Mouse (Mus musculus) erythroblast, adult 5-6 weeks (primary cell): ENCODE data around the gene Gm20479. TPM values are rescaled to one million over a fixed set of nuclear protein-coding genes. Genes with fewer than 3 reads are reported as not detected.

Experiments
- ATAC-seq: replicated peaks from 2 replicates; pipeline ENCODE4 v1.8.0; 2016; ENCODE audit warnings: moderate number of reproducible peaks, mild to moderate bottlenecking, moderate TSS enrichment, inconsistent platforms; ENCODE audit not compliant: poor library complexity, low FRiP score, severe bottlenecking
- total RNA-seq, 2 experiments: library from RNA; stranded (forward) in 1 of 2; stranded (reverse) in 1 of 2; fragments of 150-400 nt in 1 of 2; fragments of 200-764, 138-1000 nt in 1 of 2; gene quantifications; 2 replicates each; pipeline versions ENCODE4 v1.2.3 to v1.2.4; 2015 to 2017; ENCODE audit warnings: low replicate concordance in 2 of 2

The Gm20479 gene
- total RNA-seq, 2 experiments from 2014 or later = not detected

DNA sequence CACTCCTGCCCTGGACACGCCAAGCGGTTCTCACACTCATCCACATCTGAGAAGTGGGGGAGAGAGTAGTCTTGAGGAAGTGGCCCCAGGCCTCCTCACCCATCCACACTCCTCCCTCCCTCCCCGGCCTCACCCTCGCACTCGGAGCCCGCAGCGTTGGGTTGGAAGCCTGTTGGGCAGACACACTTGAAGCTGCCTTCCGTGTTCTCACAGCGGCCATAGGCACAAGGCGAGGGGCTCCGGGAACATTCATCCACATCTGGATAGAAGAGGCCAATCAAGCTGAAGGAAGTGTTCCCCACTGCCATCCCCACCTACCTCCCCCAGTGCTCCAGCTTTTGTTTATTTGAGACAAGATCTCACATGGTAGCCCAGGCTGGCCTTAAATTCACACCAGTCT, 33.1 kb downstream of the Gm20479 start:
- no peak for ATAC-seq

DNA sequence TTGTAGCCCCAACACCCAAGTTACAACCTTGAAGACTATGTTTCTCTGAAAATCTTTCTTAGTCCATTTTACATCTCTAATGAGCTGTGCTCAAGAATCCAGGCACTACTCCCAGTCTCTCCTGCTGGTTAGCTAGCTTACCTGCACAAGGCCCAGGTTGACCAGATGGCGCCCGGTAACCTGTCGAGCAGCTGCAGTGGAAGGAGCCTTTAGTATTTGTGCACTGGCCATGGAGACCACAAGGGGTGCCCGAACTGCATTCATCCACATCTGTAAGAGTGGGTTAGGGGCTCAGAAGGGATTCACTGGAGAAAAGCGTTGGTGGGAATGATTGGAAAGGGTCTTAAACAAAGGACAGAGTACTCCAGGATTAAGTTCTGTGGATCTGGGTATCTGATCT, 34.2 kb downstream of the Gm20479 start:
- ATAC-seq = no peak

DNA sequence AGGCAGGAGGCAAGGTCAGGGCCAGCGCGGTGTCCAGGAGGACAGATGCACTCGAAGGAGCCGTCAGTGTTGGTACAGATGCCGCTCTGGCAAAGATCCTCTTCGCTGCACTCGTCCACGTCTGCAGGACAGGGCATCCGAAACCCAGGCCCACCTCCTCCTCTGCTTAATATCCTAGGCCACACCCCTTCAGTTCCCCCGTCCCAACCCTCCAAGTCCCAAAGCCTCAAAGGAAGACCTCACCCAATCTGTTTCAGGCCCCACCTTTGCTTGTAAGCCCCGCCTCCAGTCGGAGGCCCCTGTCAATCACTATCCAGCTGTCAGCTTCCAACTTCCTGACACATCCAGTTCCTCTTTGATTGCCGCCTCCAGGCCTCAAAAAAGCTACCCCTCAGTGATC, 34.9 kb downstream of the Gm20479 start:
- ATAC-seq = no peak

GRCm38 (mm10) chr7:27319411-27319810, 37.8 kb downstream of the Gm20479 start:
- no peak for ATAC-seq

- ATAC-seq = no peak
Observed at GRCm38 (mm10) chr7:27315958-27316357, 41.3 kb downstream of the Gm20479 start.

- ATAC-seq = no peak
Observed at GRCm38 (mm10) chr7:27314393-27314792, 42.8 kb downstream of the Gm20479 start.

GRCm38 (mm10) chr7:27311651-27312284, 45.5 kb downstream of the Gm20479 start:
- ATAC-seq = no peak

- no peak for ATAC-seq
Observed at GRCm38 (mm10) chr7:27310996-27311535, 46.2 kb downstream of the Gm20479 start.

DNA sequence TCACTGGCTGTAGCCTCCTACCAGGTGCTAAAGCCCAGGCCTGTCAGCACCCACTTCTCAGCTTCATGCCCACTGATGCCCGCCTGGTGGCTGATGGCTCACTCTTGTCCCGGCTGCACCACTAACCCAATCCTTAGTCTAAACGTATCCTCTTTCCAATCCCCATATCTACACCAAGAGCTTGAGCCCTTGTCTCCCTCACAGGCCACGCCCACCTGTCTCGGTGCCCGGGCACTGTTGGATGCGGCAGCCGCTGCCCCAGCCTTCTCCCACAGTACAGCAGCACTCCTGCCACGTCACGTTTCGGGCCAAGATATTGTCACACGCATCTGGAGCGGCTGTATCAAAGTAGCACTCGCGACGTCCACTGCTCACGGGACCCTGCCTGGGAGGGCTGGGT, 46.9 kb downstream of the Gm20479 start:
- ATAC-seq = 0 out of 2 replicates have a peak, but pooled peaks have one; percentile 21

DNA sequence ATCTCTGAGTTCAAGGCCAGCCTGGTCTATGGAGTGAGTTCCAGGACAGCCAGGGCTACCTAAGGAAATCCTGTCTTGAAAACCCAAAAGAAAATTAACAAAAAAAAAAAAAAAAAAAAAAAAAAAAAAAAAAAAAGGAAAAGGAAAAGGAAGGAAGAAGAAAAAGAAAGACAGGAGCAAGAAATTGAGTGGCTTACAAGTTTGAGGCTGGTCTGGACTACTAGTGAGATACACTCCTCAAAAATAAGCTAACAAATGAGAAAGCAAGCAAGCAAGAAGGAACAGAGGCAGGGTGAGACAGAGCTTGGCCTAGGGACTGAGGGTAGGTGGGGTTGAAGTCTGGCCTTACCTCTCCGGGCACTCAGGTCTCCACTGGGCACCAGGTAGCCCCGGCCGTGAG, 47.4 kb downstream of the Gm20479 start:
- no peak for ATAC-seq

GRCm38 (mm10) chr7:27308821-27309549, 48.2 kb downstream of the Gm20479 start:
- no peak for ATAC-seq

DNA sequence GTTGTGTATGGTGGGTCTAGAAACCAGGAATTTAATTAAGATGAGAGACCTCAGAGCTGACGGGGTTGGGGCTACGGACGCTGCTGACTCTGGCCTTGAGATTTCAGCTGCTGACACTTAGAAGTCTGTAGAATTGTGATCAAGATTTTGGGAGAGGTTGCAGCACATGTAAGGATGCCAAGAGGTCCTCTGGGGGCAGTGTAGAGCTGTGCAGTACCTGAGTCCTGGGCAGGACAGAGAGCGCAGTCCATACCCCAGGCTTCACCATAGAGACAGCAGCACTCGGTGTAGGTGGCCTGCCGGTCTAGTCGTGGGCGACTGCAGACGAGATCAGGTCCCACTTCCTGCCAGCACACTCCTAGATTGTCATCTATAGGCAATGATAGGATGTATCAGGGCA, 49.7 kb downstream of the Gm20479 start:
- no peak for ATAC-seq

- peak; percentile 29; the same call in 1 of the 2 replicates for ATAC-seq
Observed at GRCm38 (mm10) chr7:27306161-27307160, 50.8 kb downstream of the Gm20479 start.

DNA sequence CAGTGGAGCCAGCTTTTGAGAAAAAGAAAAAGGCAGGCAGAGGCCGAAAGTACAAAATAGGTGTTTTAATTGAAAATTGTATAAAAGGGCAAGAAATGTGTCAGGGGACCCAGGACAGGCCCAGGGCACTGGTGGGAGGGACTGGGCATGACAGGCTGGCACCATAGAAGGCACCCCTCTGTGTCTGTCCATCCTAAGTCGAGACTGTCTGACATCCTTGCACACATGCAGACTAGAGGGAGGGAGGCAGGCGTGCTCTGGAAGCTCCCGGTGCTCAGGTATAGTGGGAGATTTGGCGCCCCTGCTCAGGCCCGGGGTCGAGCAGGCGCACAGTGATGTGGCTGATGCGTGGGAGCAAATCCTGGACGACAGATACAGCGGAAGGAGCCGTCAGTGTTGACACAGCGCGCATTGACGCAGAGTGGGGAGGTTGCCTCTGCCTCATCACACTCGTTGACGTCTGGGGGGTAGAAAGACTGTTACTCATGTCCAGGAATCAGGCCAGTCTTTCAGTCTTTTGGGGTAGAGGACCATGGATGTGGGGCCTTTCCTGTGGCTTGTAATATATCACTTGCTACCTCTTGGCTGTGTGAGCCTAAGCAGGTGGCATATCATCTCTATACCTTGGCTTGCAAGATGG, 52.0 kb downstream of the Gm20479 start:
- no peak for ATAC-seq

Other genes with a start within 250 kb of the Gm20479 start
- not detected in 2 replicates for gene Cyp2f2, start 237.5 kb downstream of the Gm20479 start, total RNA-seq (2015; ENCODE audit: low replicate concordance)
- not detected in 2 replicates for gene Cyp2f2, start 237.5 kb downstream of the Gm20479 start, total RNA-seq (2017; ENCODE audit: low replicate concordance)
- not detected in 2 replicates for gene Cyp2t4, start 203.7 kb downstream of the Gm20479 start, total RNA-seq (2015; ENCODE audit: low replicate concordance)
- not detected in 2 replicates for gene Cyp2t4, start 203.7 kb downstream of the Gm20479 start, total RNA-seq (2017; ENCODE audit: low replicate concordance)
- gene Egln2, start 190.6 kb downstream of the Gm20479 start, total RNA-seq (2015; ENCODE audit: low replicate concordance) = 1.3 and 7.7 TPM in 2 replicates
- 7.6 and 10.0 TPM in 2 replicates for gene Egln2, start 190.6 kb downstream of the Gm20479 start, total RNA-seq (2017; ENCODE audit: low replicate concordance)
- gene Rab4b, start 178.5 kb downstream of the Gm20479 start, total RNA-seq (2015; ENCODE audit: low replicate concordance) = 11.1 and 18.0 TPM in 2 replicates
- gene Rab4b, start 178.5 kb downstream of the Gm20479 start, total RNA-seq (2017; ENCODE audit: low replicate concordance) = 4.0 and 7.8 TPM in 2 replicates
- gene Gm21983, start 176.3 kb downstream of the Gm20479 start, total RNA-seq (2015; ENCODE audit: low replicate concordance) = not detected in 2 replicates
- not detected in 2 replicates for gene Gm21983, start 176.3 kb downstream of the Gm20479 start, total RNA-seq (2017; ENCODE audit: low replicate concordance)
- not detected in 2 replicates for gene Mia, start 176.3 kb downstream of the Gm20479 start, total RNA-seq (2015; ENCODE audit: low replicate concordance)
- not detected in 2 replicates for gene Mia, start 176.3 kb downstream of the Gm20479 start, total RNA-seq (2017; ENCODE audit: low replicate concordance)
- gene BC024978, start 161.6 kb downstream of the Gm20479 start, total RNA-seq (2015; ENCODE audit: low replicate concordance) = 0.63 and 2.3 TPM in 2 replicates
- gene BC024978, start 161.6 kb downstream of the Gm20479 start, total RNA-seq (2017; ENCODE audit: low replicate concordance) = 0.34 and 0.84 TPM in 2 replicates
- gene Snrpa, start 161.1 kb downstream of the Gm20479 start, total RNA-seq (2015; ENCODE audit: low replicate concordance) = 30.3 and 43.2 TPM in 2 replicates
- 12.7 and 19.5 TPM in 2 replicates for gene Snrpa, start 161.1 kb downstream of the Gm20479 start, total RNA-seq (2017; ENCODE audit: low replicate concordance)
- gene Itpkc, start 128.8 kb downstream of the Gm20479 start, total RNA-seq (2015; ENCODE audit: low replicate concordance) = 2.3 TPM in 1 of 2 replicates, not detected in the other
- gene Itpkc, start 128.8 kb downstream of the Gm20479 start, total RNA-seq (2017; ENCODE audit: low replicate concordance) = 0.60 and 1.5 TPM in 2 replicates
- 2.1 and 3.5 TPM in 2 replicates for gene Coq8b, start 124.4 kb downstream of the Gm20479 start, total RNA-seq (2015; ENCODE audit: low replicate concordance)
- gene Coq8b, start 124.4 kb downstream of the Gm20479 start, total RNA-seq (2017; ENCODE audit: low replicate concordance) = 2.9 and 4.5 TPM in 2 replicates
- gene Numbl, start 99.0 kb downstream of the Gm20479 start, total RNA-seq (2015; ENCODE audit: low replicate concordance) = 0.42 and 0.58 TPM in 2 replicates
- 0.17 and 1.5 TPM in 2 replicates for gene Numbl, start 99.0 kb downstream of the Gm20479 start, total RNA-seq (2017; ENCODE audit: low replicate concordance)
- not detected in 2 replicates for gene Ltbp4, start 19.7 kb downstream of the Gm20479 start, total RNA-seq (2015; ENCODE audit: low replicate concordance)
- 1.2 TPM in 1 of 2 replicates, not detected in the other for gene Ltbp4, start 19.7 kb downstream of the Gm20479 start, total RNA-seq (2017; ENCODE audit: low replicate concordance)
- gene Shkbp1, start 1.4 kb downstream of the Gm20479 start, total RNA-seq (2015; ENCODE audit: low replicate concordance) = 9.0 and 13.3 TPM in 2 replicates
- gene Shkbp1, start 1.4 kb downstream of the Gm20479 start, total RNA-seq (2017; ENCODE audit: low replicate concordance) = 3.4 and 10.0 TPM in 2 replicates
- gene Sptbn4, start 90.3 kb upstream of the Gm20479 start, total RNA-seq (2015; ENCODE audit: low replicate concordance) = 0.42 TPM in 1 of 2 replicates, not detected in the other
- gene Sptbn4, start 90.3 kb upstream of the Gm20479 start, total RNA-seq (2017; ENCODE audit: low replicate concordance) = 0.17 and 0.28 TPM in 2 replicates
- gene Blvrb, start 90.6 kb upstream of the Gm20479 start, total RNA-seq (2015; ENCODE audit: low replicate concordance) = 379 and 403 TPM in 2 replicates
- gene Blvrb, start 90.6 kb upstream of the Gm20479 start, total RNA-seq (2017; ENCODE audit: low replicate concordance) = 431 and 604 TPM in 2 replicates
- gene Sertad3, start 116.3 kb upstream of the Gm20479 start, total RNA-seq (2015; ENCODE audit: low replicate concordance) = 31.8 and 57.3 TPM in 2 replicates
- 56.2 and 61.8 TPM in 2 replicates for gene Sertad3, start 116.3 kb upstream of the Gm20479 start, total RNA-seq (2017; ENCODE audit: low replicate concordance)
- 26.5 and 34.1 TPM in 2 replicates for gene Sertad1, start 129.5 kb upstream of the Gm20479 start, total RNA-seq (2015; ENCODE audit: low replicate concordance)
- gene Sertad1, start 129.5 kb upstream of the Gm20479 start, total RNA-seq (2017; ENCODE audit: low replicate concordance) = 26.2 and 30.5 TPM in 2 replicates
- not detected in 2 replicates for gene Prx, start 141.9 kb upstream of the Gm20479 start, total RNA-seq (2015; ENCODE audit: low replicate concordance)
- gene Prx, start 141.9 kb upstream of the Gm20479 start, total RNA-seq (2017; ENCODE audit: low replicate concordance) = 0.28 and 0.43 TPM in 2 replicates
- not detected in 2 replicates for gene Hipk4, start 165.8 kb upstream of the Gm20479 start, total RNA-seq (2015; ENCODE audit: low replicate concordance)
- gene Hipk4, start 165.8 kb upstream of the Gm20479 start, total RNA-seq (2017; ENCODE audit: low replicate concordance) = not detected in 2 replicates
- 128 and 139 TPM in 2 replicates for gene Pld3, start 195.8 kb upstream of the Gm20479 start, total RNA-seq (2015; ENCODE audit: low replicate concordance)
- gene Pld3, start 195.8 kb upstream of the Gm20479 start, total RNA-seq (2017; ENCODE audit: low replicate concordance) = 73.6 and 84.7 TPM in 2 replicates
- 2.9 TPM in 1 of 2 replicates, not detected in the other for gene 2310022A10Rik, start 195.8 kb upstream of the Gm20479 start, total RNA-seq (2015; ENCODE audit: low replicate concordance)
- 3.6 and 10.4 TPM in 2 replicates for gene 2310022A10Rik, start 195.8 kb upstream of the Gm20479 start, total RNA-seq (2017; ENCODE audit: low replicate concordance)
- gene Akt2, start 234.1 kb upstream of the Gm20479 start, total RNA-seq (2015; ENCODE audit: low replicate concordance) = 22.7 and 25.1 TPM in 2 replicates
- 51.2 and 57.6 TPM in 2 replicates for gene Akt2, start 234.1 kb upstream of the Gm20479 start, total RNA-seq (2017; ENCODE audit: low replicate concordance)